Mouse (Mus musculus) liver, postnatal 0 days (tissue): Measurements from ENCODE around the gene Rasgef1c.

ENCODE experiments used
- CTCF ChIP-seq: sonication (generic); IDR thresholded peaks from 2 replicates; pipeline ENCODE4 v1.5.1; 2016; ENCODE audit warnings: antibody characterized with exemption, low read depth
- EP300 ChIP-seq: IDR thresholded peaks from 2 replicates; pipeline ENCODE4 v1.6.1; 2016; ENCODE audit warnings: antibody characterized with exemption, low read depth, mild to moderate bottlenecking

DNA sequence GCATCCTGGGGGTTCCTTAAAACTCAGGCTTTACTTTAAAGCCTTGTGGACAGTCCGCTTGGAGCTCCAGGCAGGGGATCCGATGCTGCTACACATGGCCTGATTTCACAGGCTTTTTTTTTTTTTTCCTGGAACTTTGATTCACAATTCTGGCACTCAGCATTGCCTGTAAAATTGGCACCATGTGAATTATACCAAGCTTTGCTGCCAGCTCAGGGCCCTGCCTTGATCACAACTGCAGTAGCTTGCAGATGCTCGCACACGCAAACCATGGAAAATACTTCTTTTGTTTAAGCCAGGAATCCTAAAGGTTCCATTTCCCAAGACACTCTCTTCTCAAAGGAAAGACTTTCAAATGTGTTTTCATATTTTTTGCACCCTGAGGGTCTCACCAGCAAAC, 44.1 kb downstream of the Rasgef1c start:
- no peak for TF ChIP-seq CTCF
- TF ChIP-seq EP300 = no peak
